Mouse (Mus musculus) intestine, postnatal 0 days (tissue): ENCODE data around the gene Mbtd1. TPM values are rescaled to one million over a fixed set of nuclear protein-coding genes. Genes with fewer than 3 reads are reported as not detected.

Experiments
- ATAC-seq: fragments of 200-750 bp; cut with Nextera tagmentation; 2 replicates; pipeline ENCODE4 v1.8.0; 2017; ENCODE audit warnings: mild to moderate bottlenecking, moderate TSS enrichment, moderate library complexity
- H3K27ac ChIP-seq: fragments of 300-500 bp; sonication (generic); 2 replicates; pipeline ENCODE4 v1.5.1; 2014; ENCODE audit warnings: mild to moderate bottlenecking, low read depth, low read length, moderate library complexity
- H3K27me3 ChIP-seq: fragments of 300-500 bp; sonication (generic); replicated peaks from 2 replicates; pipeline ENCODE4 v1.6.1; 2014; ENCODE audit warnings: low read length, mixed read lengths; ENCODE audit not compliant: control insufficient read depth, insufficient read depth
- H3K36me3 ChIP-seq: fragments of 300-500 bp; sonication (generic); 2 replicates; pipeline ENCODE4 v1.6.1; 2014; ENCODE audit warnings: mild to moderate bottlenecking, moderate library complexity; ENCODE audit not compliant: control insufficient read depth, insufficient read depth
- H3K4me1 ChIP-seq: fragments of 300-500 bp; sonication (generic); replicated peaks from 2 replicates; pipeline ENCODE4 v1.6.1; 2014; ENCODE audit warnings: antibody characterized with exemption, low read length, mixed read lengths; ENCODE audit not compliant: control insufficient read depth, insufficient read depth
- H3K4me2 ChIP-seq: fragments of 300-500 bp; sonication (generic); replicated peaks from 2 replicates; pipeline ENCODE4 v1.6.1; 2014; ENCODE audit warnings: low read depth, mild to moderate bottlenecking, moderate library complexity
- H3K4me3 ChIP-seq: fragments of 300-500 bp; sonication (generic); 2 replicates; pipeline ENCODE4 v1.5.1; 2014; ENCODE audit warnings: low read depth, low read length
- H3K9ac ChIP-seq: fragments of 300-500 bp; sonication (generic); 2 replicates; pipeline ENCODE4 v1.6.1; 2014; ENCODE audit warnings: mild to moderate bottlenecking, low read depth, low read length
- H3K9me3 ChIP-seq: fragments of 300-500 bp; sonication (generic); 2 replicates; pipeline ENCODE4 v1.6.1; 2016; ENCODE audit warnings: mixed run types; ENCODE audit not compliant: control insufficient read depth
- CTCF ChIP-seq: sonication (generic); IDR thresholded peaks from 2 replicates; pipeline ENCODE4 v1.5.1; 2016; ENCODE audit warnings: low read depth, mild to moderate bottlenecking, control low read depth, antibody characterized with exemption, moderate library complexity
- WGBS: fragments of 180-500 bp; shearing (Covaris S2); extraction: QIAGEN DNeasy Blood & Tissue Kit; methylation state at CpG from one replicate; pipeline ENCODE4 v1.1.7; 2014; 5-methylcytosine and 5-hydroxymethylcytosine counted together
- polyA plus RNA-seq: library from polyadenylated mRNA; unstranded; fragments of >200 nt; fragmentation: Nextera tagmentation; extraction: Ambion mirVana; gene quantifications from 2 replicates; pipeline ENCODE4 v1.2.1, GENCODE M21; 2015

Gene Mbtd1
- polyA plus RNA-seq, 1 experiment from 2014 or later, result 9.4 TPM

- Histone ChIP-seq H3K27ac (no peak overlapping the region), H3K9me3 (no peaks in the 10 kb centered on the region), H3K4me1 (no peaks in the 10 kb centered on the region), H3K9ac (no peak overlapping the region), H3K4me3 (no peak overlapping the region), H3K4me2 (no peak overlapping the region), H3K27me3 (no peaks in the 10 kb centered on the region), H3K36me3 (peaks cover 32% of the 10 kb centered on the region)
- WGBS, result 92% methylated on average over 4 of the region's 4 CpGs
- ATAC-seq, result no peak
- TF ChIP-seq CTCF, result no peak
Measured at GRCm38 (mm10) chr11:93862045-93862623, 23.5 kb upstream of the Mbtd1 start.

GRCm38 (mm10) chr11:93862638-93863037, 23.0 kb upstream of the Mbtd1 start:
- TF ChIP-seq CTCF, result no peak
- Histone ChIP-seq H3K27me3 (no peaks in the 10 kb centered on the region), H3K4me1 (no peaks in the 10 kb centered on the region), H3K9ac (no peak overlapping the region), H3K36me3 (peaks cover 37% of the 10 kb centered on the region), H3K4me3 (no peak overlapping the region), H3K9me3 (no peaks in the 10 kb centered on the region), H3K27ac (no peak overlapping the region), H3K4me2 (no peak overlapping the region)
- no peak for ATAC-seq
- 80% methylated on average over 1 of the region's 1 CpGs for WGBS

GRCm38 (mm10) chr11:93884068-93884467, 1.6 kb upstream of the Mbtd1 start:
- H3K9ac ChIP-seq, result no peak overlapping the region

GRCm38 (mm10) chr11:93884901-93885571, 616 bp upstream of the Mbtd1 start:
- H3K4me1 ChIP-seq, result no peaks in the 10 kb centered on the region; the same call in 1 of the 2 replicates
- no peaks in the 10 kb centered on the region for H3K27me3 ChIP-seq
- no peaks in the 10 kb centered on the region for H3K9me3 ChIP-seq
- peak overlapping the region; percentile 99 for H3K4me3 ChIP-seq
- H3K4me2 ChIP-seq, result peak overlapping the region; percentile 81
- ATAC-seq, result peak; percentile 63
- peak overlapping the region; percentile 98 for H3K27ac ChIP-seq
- 0 out of 2 replicates have a peak, but pooled peaks cover under 1% of the 10 kb centered on the region for H3K36me3 ChIP-seq
- under 1% methylated on average over 78 of the region's 81 CpGs for WGBS
- peak overlapping the region; percentile 97 for H3K9ac ChIP-seq
- peak; percentile 58 for TF ChIP-seq CTCF

More at GRCm38 (mm10) chr11:93884068-93884467, 1.6 kb upstream of the Mbtd1 start:
- Histone ChIP-seq H3K4me2 (peak overlapping the region; percentile 81), H3K9me3 (no peaks in the 10 kb centered on the region), H3K27me3 (no peaks in the 10 kb centered on the region), H3K4me3 (peak overlapping the region; percentile 99; the same call in 1 of the 2 replicates), H3K36me3 (peaks cover 5% of the 10 kb centered on the region; the same call in 1 of the 2 replicates), H3K27ac (no peak overlapping the region), H3K4me1 (no peaks in the 10 kb centered on the region; the same call in 1 of the 2 replicates)
- no peak for ATAC-seq
- 82% methylated on average over 4 of the region's 4 CpGs for WGBS
- no peak for TF ChIP-seq CTCF

- peak overlapping the region; percentile 99 for H3K4me3 ChIP-seq
- no peaks in the 10 kb centered on the region; the same call in 1 of the 2 replicates for H3K4me1 ChIP-seq
- TF ChIP-seq CTCF, result peak; percentile 32
- peak overlapping the region; percentile 81 for H3K4me2 ChIP-seq
- H3K27ac ChIP-seq, result peak overlapping the region; percentile 98
- 1% methylated on average over 24 of the region's 34 CpGs for WGBS
- no peaks in the 10 kb centered on the region for H3K36me3 ChIP-seq
- no peak for ATAC-seq
- no peaks in the 10 kb centered on the region for H3K9me3 ChIP-seq
- peak overlapping the region; percentile 97 for H3K9ac ChIP-seq
- H3K27me3 ChIP-seq, result no peaks in the 10 kb centered on the region
Measured at GRCm38 (mm10) chr11:93886411-93887079, 893 bp downstream of the Mbtd1 start.

GRCm38 (mm10) chr11:93887080-93887447, 1.4 kb downstream of the Mbtd1 start:
- Histone ChIP-seq H3K4me3 (peak overlapping the region; percentile 99), H3K4me1 (no peaks in the 10 kb centered on the region; the same call in 1 of the 2 replicates), H3K27me3 (no peaks in the 10 kb centered on the region), H3K27ac (no peak overlapping the region), H3K36me3 (no peaks in the 10 kb centered on the region), H3K9me3 (no peaks in the 10 kb centered on the region), H3K4me2 (peak overlapping the region; percentile 81), H3K9ac (peak overlapping the region; percentile 97; the same call in 1 of the 2 replicates)
- 2% methylated on average over 4 of the region's 4 CpGs for WGBS
- no peak for TF ChIP-seq CTCF
- no peak for ATAC-seq
